Comparison of ENCODE assay signal across 13 mouse cellular contexts in the genomic region with DNA sequence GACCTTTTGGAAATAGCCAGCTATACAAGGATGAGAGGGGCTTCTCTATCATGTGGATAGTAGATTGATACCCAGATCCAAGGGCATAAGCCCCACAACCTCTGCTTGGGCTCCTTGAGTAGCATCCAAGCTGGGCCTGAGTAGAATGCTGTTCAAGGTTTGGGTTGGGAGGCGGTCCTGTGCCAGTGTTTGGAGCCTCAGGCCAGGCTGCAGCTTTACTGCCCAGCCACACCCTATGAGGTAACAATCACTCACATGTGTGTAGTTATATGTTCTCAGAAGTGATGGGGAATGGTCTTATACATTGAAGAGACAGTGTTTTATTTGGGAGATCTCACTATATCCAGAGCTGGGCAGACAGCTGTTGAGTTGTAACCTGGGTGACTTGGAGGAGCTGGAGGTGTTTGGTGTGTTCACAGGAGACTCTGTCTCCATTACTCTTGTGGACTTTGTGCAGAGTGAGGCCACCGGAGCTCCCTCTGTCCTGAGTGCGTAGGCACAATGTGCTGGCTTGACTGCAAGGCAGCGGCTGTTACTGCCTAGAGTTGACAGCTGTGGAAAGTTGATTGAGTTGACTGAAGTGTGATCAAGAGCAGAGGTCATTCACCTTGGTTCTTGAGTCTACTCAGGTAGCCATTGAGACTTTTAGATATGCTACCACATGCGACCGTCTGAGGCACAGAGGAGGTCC.
"Had no signal": no experiment of that assay in that cellular context is flagged by ENCODE, and none has a peak within 500 bp of the region (broad histone marks: within the 10 kb centered on the region; RNA-seq: fewer than 3 reads in every experiment).

No protein-coding gene starts in this region.

- H3K4me1 ChIP-seq: midbrain, embryonic 10.5 days; midbrain, embryonic 13.5 days; neural tube, embryonic 13.5 days had no signal

- H3K4me3 ChIP-seq: left cerebral cortex, adult 2 months; liver, embryonic 12.5 days; liver, embryonic 15.5 days; megakaryocyte, embryonic 14.5 days; midbrain, embryonic 10.5 days; midbrain, embryonic 13.5 days; myocyte; neural tube, embryonic 13.5 days had no signal

- H3K9ac ChIP-seq: liver, embryonic 12.5 days; liver, embryonic 15.5 days; midbrain, embryonic 13.5 days; neural tube, embryonic 13.5 days had no signal

- H3K27ac ChIP-seq: left cerebral cortex, adult 2 months; liver, embryonic 15.5 days; midbrain, embryonic 10.5 days; midbrain, embryonic 13.5 days; neural tube, embryonic 13.5 days had no signal

- ATAC-seq: liver, embryonic 12.5 days; midbrain, embryonic 13.5 days; midbrain, embryonic 16.5 days had no signal

- H3K4me2 ChIP-seq: liver, embryonic 12.5 days; liver, embryonic 15.5 days; midbrain, embryonic 13.5 days; neural tube, embryonic 13.5 days had no signal

- DNase-seq: kidney, postnatal 10 days; kidney, postnatal 36 days; layer of hippocampus, postnatal 36 days; thymus, postnatal 25 days had no signal

- H3K27me3 ChIP-seq: liver, embryonic 12.5 days; liver, embryonic 15.5 days; megakaryocyte, embryonic 14.5 days; midbrain, embryonic 13.5 days; neural tube, embryonic 13.5 days had no signal

- H3K9me3 ChIP-seq: liver, embryonic 12.5 days; liver, embryonic 15.5 days; megakaryocyte, embryonic 14.5 days; midbrain, embryonic 10.5 days; midbrain, embryonic 13.5 days; neural tube, embryonic 13.5 days had no signal
